Mouse (Mus musculus) kidney, postnatal 25 days (tissue): ENCODE measurements around the gene Ccdc182.
A peak's percentile ranks its signal among the peaks of the same experiment; 100 is the strongest.

Experiments
- DNase-seq, 2 experiments: peaks; one replicate each; pipeline ENCODE4 v3.0.0; 2021; ENCODE audit warnings: mixed read lengths in 2 of 2

Ccdc182 gene

GRCm38 (mm10) chr11:88330799-88331198 is 36.9 kb downstream of the Ccdc182 start:
- peak; percentile 82 to 84 for DNase-seq

GRCm38 (mm10) chr11:88331722-88332121 is 37.9 kb downstream of the Ccdc182 start:
- DNase-seq: no peak

- no peak for DNase-seq
These were observed 38.6 kb downstream of the Ccdc182 start for GRCm38 (mm10) chr11:88332309-88332934.

- no peak for DNase-seq
These were observed 41.0 kb downstream of the Ccdc182 start for GRCm38 (mm10) chr11:88334893-88335292.

GRCm38 (mm10) chr11:88337926-88338325 is 44.1 kb downstream of the Ccdc182 start:
- DNase-seq: no peak
